Mouse (Mus musculus) midbrain, embryonic 12.5 days (tissue): ENCODE data around the gene Slc12a5. TPM values are rescaled to one million over a fixed set of nuclear protein-coding genes. Genes with fewer than 3 reads are reported as not detected.

Experiments used
- ATAC-seq: fragments of 200-750 bp; cut with Nextera tagmentation; 2 replicates; pipeline ENCODE4 v1.8.0; 2017; ENCODE audit warnings: low read depth, moderate TSS enrichment, moderate library complexity; ENCODE audit not compliant: low FRiP score
- H3K27ac ChIP-seq: fragments of 300-500 bp; sonication (generic); replicated peaks from 2 replicates; pipeline ENCODE4 v1.5.1; 2016; ENCODE audit warnings: mild to moderate bottlenecking
- H3K27me3 ChIP-seq: fragments of 300-500 bp; sonication (generic); 2 replicates; pipeline ENCODE4 v1.6.1; 2016; ENCODE audit warnings: mild to moderate bottlenecking
- H3K36me3 ChIP-seq: fragments of 300-500 bp; sonication (generic); 2 replicates; pipeline ENCODE4 v1.6.1; 2016
- H3K4me1 ChIP-seq: fragments of 300-500 bp; sonication (generic); 2 replicates; pipeline ENCODE4 v1.6.1; 2016
- H3K4me2 ChIP-seq: fragments of 300-500 bp; sonication (generic); replicated peaks from 2 replicates; pipeline ENCODE4 v1.6.1; 2016; ENCODE audit warnings: mild to moderate bottlenecking, moderate library complexity
- H3K4me3 ChIP-seq: fragments of 300-500 bp; sonication (generic); 2 replicates; pipeline ENCODE4 v1.5.1; 2016; ENCODE audit warnings: mild to moderate bottlenecking
- H3K9ac ChIP-seq: fragments of 300-500 bp; sonication (generic); replicated peaks from 2 replicates; pipeline ENCODE4 v1.6.1; 2016; ENCODE audit warnings: mild to moderate bottlenecking, moderate library complexity
- H3K9me3 ChIP-seq: fragments of 300-500 bp; sonication (generic); 2 replicates; pipeline ENCODE4 v1.6.1; 2016; ENCODE audit warnings: mild to moderate bottlenecking
- WGBS: fragments of 180-500 bp; shearing (Covaris S2); methylation state at CpG from one replicate; pipeline ENCODE4 v1.1.7; 2016; 5-methylcytosine and 5-hydroxymethylcytosine counted together
- polyA plus RNA-seq: library from polyadenylated mRNA; unstranded; fragments of >200 nt; fragmentation: Nextera tagmentation; extraction: Ambion mirVana; gene quantifications from 2 replicates; pipeline ENCODE4 v1.2.1, GENCODE M21; 2016

Slc12a5 gene
- polyA plus RNA-seq, 1 experiment from 2014 or later = 8.1 TPM

- Histone ChIP-seq H3K27ac (0 out of 2 replicates have a peak overlapping the region, but pooled peaks have one; percentile 76), H3K36me3 (no peaks in the 10 kb centered on the region), H3K9me3 (no peaks in the 10 kb centered on the region), H3K4me2 (no peak overlapping the region), H3K27me3 (peaks cover 77% of the 10 kb centered on the region), H3K4me3 (peak overlapping the region; percentile 49; the same call in 1 of the 2 replicates), H3K4me1 (peaks cover 65% of the 10 kb centered on the region), H3K9ac (no peak overlapping the region)
- no peak for ATAC-seq
- 6% methylated on average over 6 of the region's 6 CpGs for WGBS
These were observed 6.6 kb downstream of the Slc12a5 start for GRCm38 (mm10) chr2:164967193-164967592.

DNA sequence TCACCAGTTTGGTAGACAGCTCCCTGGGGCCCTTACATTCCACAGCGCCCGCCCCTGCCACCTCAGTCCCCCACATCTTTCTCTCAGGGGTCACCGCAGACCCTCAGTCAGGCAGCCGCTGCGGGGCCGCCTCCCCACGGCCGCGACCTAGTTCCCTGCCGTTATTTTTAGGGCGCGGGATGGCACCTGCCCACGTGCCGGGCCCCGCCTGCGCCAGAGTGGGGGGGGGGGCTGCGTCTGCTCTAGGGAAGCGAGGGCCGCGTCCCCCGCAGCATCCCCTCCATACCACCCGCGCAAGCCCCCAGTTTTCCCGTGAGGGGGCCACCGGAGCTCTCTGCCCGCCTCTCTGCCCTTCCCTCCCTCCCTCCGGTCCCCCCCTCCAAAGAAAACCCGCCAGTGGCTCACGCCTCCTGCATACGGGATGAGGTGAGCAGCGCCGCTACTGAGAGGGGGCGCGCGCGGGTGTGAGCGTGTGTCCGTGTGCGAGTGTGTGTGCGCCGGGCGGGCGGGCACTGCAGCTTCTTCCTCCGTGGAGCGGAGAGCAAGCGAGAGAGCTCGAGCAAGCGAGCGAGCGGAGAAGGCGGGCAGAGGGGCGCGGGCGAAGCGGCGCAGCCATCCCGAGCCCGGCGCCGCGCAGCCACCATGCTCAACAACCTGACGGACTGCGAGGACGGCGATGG is 7.3 kb downstream of the Slc12a5 start:
- peak overlapping the region; percentile 67 for H3K4me2 ChIP-seq
- H3K36me3 ChIP-seq = no peaks in the 10 kb centered on the region
- H3K27me3 ChIP-seq = peaks cover 84% of the 10 kb centered on the region
- peak; percentile 11; the same call in 1 of the 2 replicates for ATAC-seq
- peak overlapping the region; percentile 49 for H3K4me3 ChIP-seq
- H3K9me3 ChIP-seq = no peaks in the 10 kb centered on the region
- peaks cover 65% of the 10 kb centered on the region for H3K4me1 ChIP-seq
- WGBS = under 1% methylated on average over 56 of the region's 65 CpGs
- H3K27ac ChIP-seq = peak overlapping the region; percentile 76
- H3K9ac ChIP-seq = peak overlapping the region; percentile 57

DNA sequence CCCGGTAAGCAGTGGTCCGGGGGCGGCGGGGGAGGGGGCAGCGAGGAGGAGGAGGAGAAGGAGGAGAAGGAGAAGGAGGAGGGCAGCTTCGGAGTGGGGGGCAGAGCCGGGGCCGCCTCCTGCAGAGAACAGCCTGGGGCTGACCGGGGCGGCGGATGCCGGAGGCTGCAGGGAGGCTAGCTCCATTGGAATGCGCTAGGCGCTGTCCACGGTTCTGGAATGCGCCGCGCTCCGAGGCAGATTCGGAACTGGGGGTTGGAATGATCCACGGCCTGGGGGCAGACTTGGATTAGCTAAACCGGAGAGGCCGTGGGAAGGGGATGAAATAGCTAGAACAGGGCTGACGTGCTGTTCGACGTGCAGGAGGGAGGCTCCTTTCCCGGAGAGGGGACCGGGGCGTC is 7.8 kb downstream of the Slc12a5 start:
- Histone ChIP-seq H3K36me3 (no peaks in the 10 kb centered on the region), H3K4me2 (peak overlapping the region; percentile 67), H3K27me3 (peaks cover 86% of the 10 kb centered on the region), H3K27ac (peak overlapping the region; percentile 76), H3K9me3 (no peaks in the 10 kb centered on the region), H3K4me3 (peak overlapping the region; percentile 49), H3K4me1 (peaks cover 62% of the 10 kb centered on the region), H3K9ac (peak overlapping the region; percentile 57)
- peak; percentile 48; the same call in 1 of the 2 replicates for ATAC-seq
- 0% methylated on average over 26 of the region's 29 CpGs for WGBS

- peaks cover 90% of the 10 kb centered on the region for H3K27me3 ChIP-seq
- no peaks in the 10 kb centered on the region for H3K9me3 ChIP-seq
- peaks cover 53% of the 10 kb centered on the region for H3K4me1 ChIP-seq
- 0 out of 2 replicates have a peak overlapping the region, but pooled peaks have one; percentile 76 for H3K27ac ChIP-seq
- no peaks in the 10 kb centered on the region for H3K36me3 ChIP-seq
- peak overlapping the region; percentile 57; the same call in 1 of the 2 replicates for H3K9ac ChIP-seq
- peak overlapping the region; percentile 67 for H3K4me2 ChIP-seq
- peak overlapping the region; percentile 49 for H3K4me3 ChIP-seq
- no peak for ATAC-seq
- WGBS = 2% methylated on average over 21 of the region's 21 CpGs
These were observed 8.8 kb downstream of the Slc12a5 start for GRCm38 (mm10) chr2:164969348-164969781.

DNA sequence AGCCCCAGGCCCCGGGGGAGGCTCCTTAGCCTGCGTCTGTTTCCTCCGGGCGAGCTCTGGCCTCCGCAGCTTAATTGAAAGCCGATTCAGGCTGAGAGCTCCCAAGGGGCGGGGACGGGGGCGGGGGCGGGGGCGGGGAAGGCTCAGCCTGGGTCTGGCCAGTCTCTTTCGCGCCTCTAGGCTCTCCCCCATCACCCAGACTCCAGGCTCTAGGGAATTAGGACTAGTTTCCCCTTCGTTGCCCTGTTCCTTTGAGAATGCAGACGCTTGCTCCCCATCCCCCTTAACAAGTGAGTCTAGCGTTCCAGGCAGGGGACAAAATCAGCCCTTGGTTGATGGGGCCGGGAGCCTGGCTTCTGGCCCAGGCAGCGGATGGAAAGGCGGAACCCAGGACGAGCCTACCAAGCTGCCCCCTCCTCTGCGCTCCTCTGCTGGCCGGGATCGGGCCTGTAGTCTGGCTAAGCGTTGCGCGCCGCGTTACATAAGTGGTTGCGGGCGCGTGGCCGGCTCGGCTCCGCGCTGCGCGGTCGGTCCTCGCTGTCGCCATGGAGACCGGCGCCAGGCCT is 10.1 kb downstream of the Slc12a5 start:
- H3K36me3 ChIP-seq = no peaks in the 10 kb centered on the region
- peak; percentile 61 for ATAC-seq
- H3K9ac ChIP-seq = peak overlapping the region; percentile 45; the same call in 1 of the 2 replicates

GRCm38 (mm10) chr2:164972646-164973045 is 12.0 kb downstream of the Slc12a5 start:
- H3K9ac ChIP-seq = no peak overlapping the region
- no peak overlapping the region for H3K4me2 ChIP-seq
- no peak overlapping the region for H3K27ac ChIP-seq
- no peak overlapping the region for H3K4me3 ChIP-seq
- H3K9me3 ChIP-seq = no peaks in the 10 kb centered on the region
- peaks cover 38% of the 10 kb centered on the region for H3K4me1 ChIP-seq
- ATAC-seq = no peak
- H3K36me3 ChIP-seq = no peaks in the 10 kb centered on the region
- H3K27me3 ChIP-seq = peaks cover 75% of the 10 kb centered on the region
- 77% methylated on average over 5 of the region's 5 CpGs for WGBS

More for the DNA sequence above, 10.1 kb downstream of the Slc12a5 start:
- peak overlapping the region; percentile 49 for H3K4me3 ChIP-seq
- peaks cover 86% of the 10 kb centered on the region for H3K27me3 ChIP-seq
- peak overlapping the region; percentile 67 for H3K4me2 ChIP-seq
- H3K4me1 ChIP-seq = peaks cover 42% of the 10 kb centered on the region
- no peaks in the 10 kb centered on the region for H3K9me3 ChIP-seq
- peak overlapping the region; percentile 32; the same call in 1 of the 2 replicates for H3K27ac ChIP-seq
- under 1% methylated on average over 42 of the region's 42 CpGs for WGBS

DNA sequence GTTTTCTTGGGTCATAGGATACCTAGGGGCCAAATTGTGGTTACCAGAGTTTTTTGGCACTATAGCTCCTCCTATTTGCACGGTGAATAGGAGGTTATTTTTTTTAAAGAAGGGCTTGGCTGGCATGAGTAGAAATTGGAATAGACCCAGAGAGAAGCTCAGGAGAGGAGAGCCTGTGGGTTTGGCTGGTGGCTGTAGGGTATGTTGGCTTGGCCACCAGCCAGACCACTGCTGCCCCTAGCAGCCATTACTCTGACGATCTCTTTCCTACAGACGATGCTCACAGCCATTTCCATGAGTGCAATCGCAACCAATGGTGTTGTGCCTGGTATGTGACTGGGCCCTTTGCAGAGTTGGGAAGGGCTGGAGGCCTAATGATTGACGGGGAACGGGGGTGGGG is 15.0 kb downstream of the Slc12a5 start:
- Histone ChIP-seq H3K36me3 (no peaks in the 10 kb centered on the region), H3K4me3 (no peak overlapping the region), H3K9ac (no peak overlapping the region), H3K27ac (no peak overlapping the region), H3K4me1 (peaks cover 12% of the 10 kb centered on the region), H3K27me3 (peaks cover 52% of the 10 kb centered on the region), H3K4me2 (no peak overlapping the region), H3K9me3 (no peaks in the 10 kb centered on the region)
- WGBS = 83% methylated on average over 6 of the region's 6 CpGs
- no peak for ATAC-seq

GRCm38 (mm10) chr2:164979749-164980148 is 19.1 kb downstream of the Slc12a5 start:
- Histone ChIP-seq H3K4me3 (no peak overlapping the region), H3K27me3 (peaks cover 28% of the 10 kb centered on the region), H3K27ac (no peak overlapping the region), H3K9ac (no peak overlapping the region), H3K4me1 (peaks cover 7% of the 10 kb centered on the region; the same call in 1 of the 2 replicates), H3K36me3 (no peaks in the 10 kb centered on the region), H3K9me3 (no peaks in the 10 kb centered on the region), H3K4me2 (no peak overlapping the region)
- WGBS = 11% methylated on average over 7 of the region's 7 CpGs
- ATAC-seq = no peak

DNA sequence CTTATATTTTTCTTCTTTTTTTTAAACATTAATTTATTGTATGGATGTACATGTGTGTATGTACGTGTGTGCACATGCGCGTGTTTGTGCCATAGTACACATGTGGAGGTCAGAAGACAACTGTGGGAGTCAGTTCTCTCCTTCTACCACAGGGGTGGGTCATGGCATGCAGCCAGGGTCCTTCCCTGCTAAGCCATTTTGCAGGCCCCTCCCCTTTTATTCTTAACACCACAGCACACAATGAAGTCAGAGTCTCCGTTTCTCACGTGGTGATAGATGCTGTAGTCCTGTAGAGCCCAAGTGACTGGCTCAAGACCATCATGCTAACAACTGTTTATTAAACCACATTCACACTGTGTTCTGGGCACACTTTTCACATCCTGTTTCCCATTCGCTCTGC is 25.4 kb downstream of the Slc12a5 start:
- H3K9ac ChIP-seq = no peak overlapping the region
- peaks cover 13% of the 10 kb centered on the region; the same call in 1 of the 2 replicates for H3K27me3 ChIP-seq
- H3K9me3 ChIP-seq = no peaks in the 10 kb centered on the region
- no peaks in the 10 kb centered on the region for H3K36me3 ChIP-seq
- H3K4me2 ChIP-seq = no peak overlapping the region
- no peak overlapping the region for H3K4me3 ChIP-seq
- no peak overlapping the region for H3K27ac ChIP-seq
- peaks cover 3% of the 10 kb centered on the region; the same call in 1 of the 2 replicates for H3K4me1 ChIP-seq
- WGBS = 84% methylated on average over 6 of the region's 6 CpGs
- no peak for ATAC-seq

DNA sequence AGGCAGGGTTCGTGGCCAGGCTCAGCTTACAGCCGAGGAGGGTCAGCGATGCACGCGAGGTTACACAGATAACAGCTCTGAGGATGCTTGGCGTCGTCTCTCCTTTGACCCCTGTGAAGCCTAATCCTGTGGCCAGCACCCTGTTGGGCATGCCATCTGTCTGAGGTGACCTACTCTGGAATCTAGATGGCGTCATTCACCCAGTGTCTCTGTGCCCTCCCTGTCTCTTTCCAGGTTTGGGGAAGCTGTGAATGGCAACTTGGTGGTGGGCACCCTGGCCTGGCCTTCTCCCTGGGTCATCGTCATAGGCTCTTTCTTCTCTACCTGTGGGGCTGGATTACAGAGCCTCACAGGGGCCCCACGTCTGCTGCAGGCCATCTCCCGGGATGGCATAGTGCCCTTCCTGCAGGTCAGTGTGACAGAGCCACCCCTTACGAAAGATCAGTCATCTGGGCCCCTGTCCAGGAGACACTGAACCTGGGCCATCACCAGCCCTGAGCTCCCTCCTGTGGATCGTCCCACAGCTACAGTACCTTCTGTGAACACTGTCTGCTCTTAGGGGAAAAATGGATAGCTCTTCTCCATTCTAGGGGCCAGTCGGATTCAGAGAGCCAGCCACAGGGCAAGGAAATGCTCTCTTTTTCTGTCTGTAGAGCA is 25.9 kb downstream of the Slc12a5 start:
- H3K27ac ChIP-seq = no peak overlapping the region
- no peaks in the 10 kb centered on the region for H3K9me3 ChIP-seq
- no peaks in the 10 kb centered on the region for H3K36me3 ChIP-seq
- H3K27me3 ChIP-seq = peaks cover 13% of the 10 kb centered on the region; the same call in 1 of the 2 replicates
- H3K9ac ChIP-seq = no peak overlapping the region
- no peak overlapping the region for H3K4me2 ChIP-seq
- no peak overlapping the region for H3K4me3 ChIP-seq
- no peak for ATAC-seq
- WGBS = 78% methylated on average over 14 of the region's 14 CpGs
- H3K4me1 ChIP-seq = peaks cover 3% of the 10 kb centered on the region; the same call in 1 of the 2 replicates

- no peak for ATAC-seq
- no peak overlapping the region for H3K27ac ChIP-seq
- H3K9me3 ChIP-seq = no peaks in the 10 kb centered on the region
- H3K4me1 ChIP-seq = peaks cover 3% of the 10 kb centered on the region; the same call in 1 of the 2 replicates
- WGBS = 58% methylated on average over 13 of the region's 13 CpGs
- no peak overlapping the region for H3K4me2 ChIP-seq
- H3K4me3 ChIP-seq = no peak overlapping the region
- H3K27me3 ChIP-seq = peaks cover 5% of the 10 kb centered on the region; the same call in 1 of the 2 replicates
- H3K9ac ChIP-seq = no peak overlapping the region
- no peaks in the 10 kb centered on the region for H3K36me3 ChIP-seq
These were observed 28.2 kb downstream of the Slc12a5 start for GRCm38 (mm10) chr2:164988777-164989176.

DNA sequence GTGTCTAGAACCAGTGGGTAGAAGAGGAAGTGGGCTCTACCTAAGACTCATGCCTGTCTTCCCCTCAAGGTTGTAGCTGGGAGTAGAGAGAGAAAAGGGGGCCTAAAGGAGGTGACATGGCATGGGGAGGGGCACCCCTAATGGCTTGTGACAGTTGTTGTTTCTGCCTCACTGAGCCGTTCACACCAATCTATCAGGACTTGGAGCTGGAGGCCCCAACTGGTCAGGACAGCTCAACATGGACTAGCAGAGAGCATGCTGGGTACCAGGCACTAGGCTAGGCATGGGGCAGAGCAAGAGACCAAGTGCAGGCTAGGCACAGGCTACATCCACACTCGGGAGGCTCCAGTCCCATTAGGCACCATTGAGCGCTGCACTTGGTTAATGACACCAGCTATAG is 30.5 kb downstream of the Slc12a5 start:
- H3K4me3 ChIP-seq = no peak overlapping the region
- no peak overlapping the region for H3K9ac ChIP-seq
- WGBS = 86% methylated on average over 3 of the region's 3 CpGs
- H3K36me3 ChIP-seq = no peaks in the 10 kb centered on the region
- no peak for ATAC-seq
- no peak overlapping the region for H3K4me2 ChIP-seq
- H3K27me3 ChIP-seq = peaks cover 20% of the 10 kb centered on the region
- H3K4me1 ChIP-seq = no peaks in the 10 kb centered on the region
- no peak overlapping the region for H3K27ac ChIP-seq
- H3K9me3 ChIP-seq = no peaks in the 10 kb centered on the region
